Mouse (Mus musculus): ENCODE measurements around the gene Aspa.

DNA sequence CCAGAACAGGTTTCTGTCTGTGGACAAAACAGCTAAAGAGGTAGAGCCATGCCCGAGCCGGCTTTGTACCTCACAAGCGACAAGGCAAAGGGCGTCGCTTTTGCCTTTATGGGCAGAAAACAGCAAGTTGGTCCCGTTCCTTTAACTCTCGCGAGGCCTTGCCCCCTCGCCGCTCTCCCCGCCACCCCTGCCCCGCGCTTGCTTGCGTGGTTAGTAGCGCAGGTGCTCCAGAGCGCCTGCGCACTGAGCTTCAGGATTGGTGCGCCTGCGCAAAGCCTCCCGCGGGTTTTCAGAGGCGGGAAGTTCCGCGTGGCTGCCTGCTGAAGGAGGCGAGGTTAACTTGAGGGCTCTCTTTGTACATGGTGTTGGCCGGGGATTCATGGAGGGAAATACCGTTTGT lies at the start of gene Aspa, which contains the start of the genes Gm49340 and Spata22:
- TF ChIP-seq CTCF (IDR thresholded peaks at IDR 0.05; ENCODE audit: low read depth) (no peak), EP300 (IDR thresholded peaks at IDR 0.05; ENCODE audit: low read depth) (no peak)

Data from liver, postnatal 0 days (tissue).